Mouse (Mus musculus) hindbrain, embryonic 10.5 days (tissue): ENCODE data around the gene Zfp42. TPM values are rescaled to one million over a fixed set of nuclear protein-coding genes. Genes with fewer than 3 reads are reported as not detected.

Experiments used
- polyA plus RNA-seq: library from polyadenylated mRNA; unstranded; fragments of >200 nt; fragmentation: Nextera tagmentation; extraction: Ambion mirVana; gene quantifications from 2 replicates; pipeline ENCODE4 v1.2.1, GENCODE M21; 2016

Zfp42 gene
- polyA plus RNA-seq, 1 experiment from 2014 or later = not detected

Other genes starting within 250 kb of the Zfp42 start
- gene Triml1, start 165.5 kb downstream of the Zfp42 start, polyA plus RNA-seq = not detected in 2 replicates
- gene Triml2, start 126.4 kb downstream of the Zfp42 start, polyA plus RNA-seq = not detected in 2 replicates
- not detected in 2 replicates for gene Adam26b, start 221.1 kb upstream of the Zfp42 start, polyA plus RNA-seq